Mouse (Mus musculus) CH12.LX (cell line): Measurements from ENCODE around the gene Ramp3. TPM values are rescaled to one million over a fixed set of nuclear protein-coding genes. Genes with fewer than 3 reads are reported as not detected.

Source experiments
- DNase-seq: peaks from one replicate; pipeline ENCODE4 v3.0.0-alpha.2; 2013; ENCODE audit errors: extremely low read depth
- H3K27ac ChIP-seq: 2 replicates; pipeline ENCODE4 v1.5.1; 2012; ENCODE audit warnings: low read depth, mild to moderate bottlenecking, control low read depth, moderate library complexity; ENCODE audit not compliant: insufficient read depth
- H3K27me3 ChIP-seq: replicated peaks from 2 replicates; pipeline ENCODE3; 2012; ENCODE audit warnings: inconsistent platforms
- H3K36me3 ChIP-seq, 2 experiments: replicated peaks in 1 of 2; 2 replicates each; pipeline versions ENCODE3 to v1.6.1; 2012; ENCODE audit warnings: inconsistent platforms in 1 of 2, low read length in 1 of 2, mild to moderate bottlenecking in 1 of 2, mixed read lengths in 1 of 2, moderate library complexity in 1 of 2; ENCODE audit not compliant: control insufficient read depth in 1 of 2, insufficient read depth in 1 of 2
- H3K4me1 ChIP-seq, 2 experiments: 2 replicates each; pipeline ENCODE4 v1.6.1; 2012; ENCODE audit warnings: inconsistent platforms in 1 of 2, moderate library complexity in 1 of 2; ENCODE audit not compliant: insufficient read depth in 2 of 2, control insufficient read depth in 1 of 2
- H3K4me2 ChIP-seq: 2 replicates; pipeline ENCODE4 v1.6.1; 2012; ENCODE audit warnings: low read depth, mild to moderate bottlenecking, control low read depth; ENCODE audit not compliant: poor library complexity, insufficient read depth, severe bottlenecking
- H3K4me3 ChIP-seq, 3 experiments: fragments of 150-350 bp in 1 of 3; sonication (generic) in 1 of 3; replicated peaks in 1 of 3; 2 replicates each; pipeline versions ENCODE3 to v1.5.1; 2011 to 2012; ENCODE audit warnings: low read depth in 2 of 3, low read length in 2 of 3, mild to moderate bottlenecking in 2 of 3, moderate library complexity in 2 of 3, control low read depth in 1 of 3, improper control_type of control experiment in 1 of 3, inconsistent platforms in 1 of 3, mixed read lengths in 1 of 3; ENCODE audit not compliant: poor library complexity in 1 of 3
- H3K79me2 ChIP-seq: replicated peaks from 2 replicates; pipeline ENCODE4 v1.6.1; 2012; ENCODE audit warnings: mild to moderate bottlenecking, moderate library complexity; ENCODE audit not compliant: control insufficient read depth, poor library complexity, insufficient read depth, severe bottlenecking; ENCODE audit errors: extremely low read depth
- H3K9ac ChIP-seq: 2 replicates; pipeline ENCODE4 v1.6.1; 2012; ENCODE audit warnings: low read depth, mild to moderate bottlenecking, control low read depth, moderate library complexity; ENCODE audit not compliant: insufficient read depth
- H3K9me3 ChIP-seq: replicated peaks from 2 replicates; pipeline ENCODE3; 2012; ENCODE audit warnings: low read length, inconsistent platforms, mixed read lengths
- CHD2 ChIP-seq: IDR thresholded peaks from 2 replicates; pipeline ENCODE4 v1.6.1; 2011; ENCODE audit warnings: low read length, improper control_type of control experiment
- CTCF ChIP-seq, 2 experiments: IDR thresholded peaks in 1 of 2; conservative IDR thresholded peaks in 1 of 2; 2 replicates each; pipeline ENCODE4 v1.5.1; 2011 to 2012; ENCODE audit warnings: low read depth in 2 of 2, low read length in 2 of 2, improper control_type of control experiment in 1 of 2, inconsistent platforms in 1 of 2, mild to moderate bottlenecking in 1 of 2, moderate library complexity in 1 of 2
- E2F4 ChIP-seq: IDR thresholded peaks from 2 replicates; pipeline ENCODE4 v1.6.1; 2011; ENCODE audit warnings: low read depth, low read length, improper control_type of control experiment; ENCODE audit not compliant: insufficient replicate concordance
- ELF1 ChIP-seq: IDR thresholded peaks from 2 replicates; pipeline ENCODE4 v1.6.1; 2014; ENCODE audit warnings: low read depth, mild to moderate bottlenecking, inconsistent platforms, low read length, improper control_type of control experiment
- ETS1 ChIP-seq: conservative IDR thresholded peaks from 2 replicates; pipeline ENCODE4 v1.6.1; 2012; ENCODE audit warnings: low read depth, mild to moderate bottlenecking, inconsistent platforms, low read length, improper control_type of control experiment, moderate library complexity
- HCFC1 ChIP-seq: IDR thresholded peaks from 2 replicates; pipeline ENCODE4 v1.6.1; 2012; ENCODE audit warnings: low read depth, mild to moderate bottlenecking, inconsistent platforms, low read length, improper control_type of control experiment
- JUND ChIP-seq: conservative IDR thresholded peaks from 2 replicates; pipeline ENCODE4 v1.6.1; 2011; ENCODE audit warnings: low read depth, low read length, improper control_type of control experiment
- KAT2A ChIP-seq: IDR thresholded peaks from 2 replicates; pipeline ENCODE4 v1.6.1; 2012; ENCODE audit warnings: low read length, improper control_type of control experiment, inconsistent platforms; ENCODE audit not compliant: insufficient replicate concordance
- MAFK ChIP-seq: IDR thresholded peaks from 2 replicates; pipeline ENCODE4 v1.6.1; 2011; ENCODE audit warnings: low read length, improper control_type of control experiment; ENCODE audit not compliant: insufficient replicate concordance
- MXI1 ChIP-seq: IDR thresholded peaks from 2 replicates; pipeline ENCODE4 v1.6.1; 2011; ENCODE audit warnings: mild to moderate bottlenecking, low read depth, low read length, improper control_type of control experiment
- NELFE ChIP-seq: IDR thresholded peaks from 2 replicates; pipeline ENCODE4 v1.6.1; 2011; ENCODE audit warnings: low read depth, low read length, improper control_type of control experiment
- NRF1 ChIP-seq: IDR thresholded peaks from 2 replicates; pipeline ENCODE4 v1.6.1; 2014; ENCODE audit warnings: low read depth, mild to moderate bottlenecking, inconsistent platforms, low read length, improper control_type of control experiment, moderate library complexity
- PAX5 ChIP-seq: IDR thresholded peaks from 2 replicates; pipeline ENCODE4 v1.6.1; 2012; ENCODE audit warnings: low read length, inconsistent platforms, mixed read lengths
- POLR2A ChIP-seq: IDR thresholded peaks from 2 replicates; pipeline ENCODE4 v1.6.1; 2011; ENCODE audit warnings: low read depth, mild to moderate bottlenecking, improper control_type of control experiment, low read length
- POLR2AphosphoS2 ChIP-seq: IDR thresholded peaks from 2 replicates; pipeline ENCODE4 v1.6.1; 2011; ENCODE audit warnings: low read depth, low read length, improper control_type of control experiment
- SMC3 ChIP-seq: IDR thresholded peaks from 2 replicates; pipeline ENCODE4 v1.6.1; 2011; ENCODE audit warnings: low read depth, low read length, improper control_type of control experiment
- TBP ChIP-seq: conservative IDR thresholded peaks from 2 replicates; pipeline ENCODE4 v1.6.1; 2011; ENCODE audit warnings: low read depth, low read length, improper control_type of control experiment
- TCF12 ChIP-seq: IDR thresholded peaks from 2 replicates; pipeline ENCODE4 v1.6.1; 2014; ENCODE audit warnings: low read depth, mild to moderate bottlenecking, inconsistent platforms, low read length, improper control_type of control experiment
- UBTF ChIP-seq: IDR thresholded peaks from 2 replicates; pipeline ENCODE4 v1.6.1; 2012; ENCODE audit warnings: low read depth, mild to moderate bottlenecking, inconsistent platforms, low read length, improper control_type of control experiment, moderate library complexity
- USF1 ChIP-seq: IDR thresholded peaks from 2 replicates; pipeline ENCODE4 v1.6.1; 2014; ENCODE audit warnings: low read depth, mild to moderate bottlenecking, inconsistent platforms, low read length, improper control_type of control experiment
- USF2 ChIP-seq: conservative IDR thresholded peaks from 2 replicates; pipeline ENCODE4 v1.6.1; 2011; ENCODE audit warnings: low read depth, low read length, improper control_type of control experiment
- ZC3H11A ChIP-seq: IDR thresholded peaks from 2 replicates; pipeline ENCODE4 v1.6.1; 2012; ENCODE audit warnings: low read depth, mild to moderate bottlenecking, inconsistent platforms, low read length, improper control_type of control experiment
- ZKSCAN1 ChIP-seq: IDR thresholded peaks from 2 replicates; pipeline ENCODE4 v1.6.1; 2012; ENCODE audit warnings: low read depth, inconsistent platforms, low read length, improper control_type of control experiment, borderline replicate concordance
- ZNF384 ChIP-seq: IDR thresholded peaks from 2 replicates; pipeline ENCODE4 v1.6.1; 2012; ENCODE audit warnings: low read depth, low read length, improper control_type of control experiment, inconsistent platforms
- dilution Hi-C: fragments of 300-500 bp; cut with MboI; formaldehyde crosslinking; loops from 2 replicates; pipeline ENCODE4 v1.14.3; 2020; ENCODE audit warnings: low sequenced_read_pairs; ENCODE audit not compliant: extremely low pct_unique_long_range_greater_than_20kb, extremely low pct_ligation_motif_present
- in situ Hi-C: fragments of 300-500 bp; cut with MboI; formaldehyde crosslinking; loops from 3 replicates; pipeline ENCODE4 v1.14.3; 2019; ENCODE audit warnings: low sequenced_read_pairs, low pct_ligation_motif_present, low pct_unique_long_range_greater_than_20kb, mixed read lengths
- polyA plus RNA-seq: library from polyadenylated mRNA; unstranded; fragments of >175 nt; gene quantifications from 2 replicates; pipeline ENCODE4 v1.2.1, GENCODE M21; 2012; ENCODE audit warnings: low read depth; ENCODE audit not compliant: insufficient read length
- total RNA-seq, 2 experiments: library from RNA; depleted of rRNA; stranded (reverse); fragments of 300-350 nt in 1 of 2; fragments of >200 nt in 1 of 2; gene quantifications; 2 replicates each; pipeline ENCODE4 v1.2.3; 2012 to 2014

The Ramp3 gene
- total and polyA plus RNA-seq, 3 experiments, result 0.21 TPM; not detected in 2

GRCm38 (mm10) chr11:6638537-6638936 is 19.8 kb upstream of the Ramp3 start, which contains the start of gene Wap:
Gene Wap, minus strand, starts transcription at chr11:6638637.
- Histone ChIP-seq H3K4me3 (no peak within 1 kb of the TSS), H3K27ac (no peak within 1 kb of the TSS), H3K36me3 (no peaks in the 10 kb centered on the region), H3K79me2 (no peaks in the 10 kb centered on the region), H3K4me2 (no peak within 1 kb of the TSS), H3K9me3 (no peaks in the 10 kb centered on the region), H3K9ac (no peak within 1 kb of the TSS), H3K4me1 (peaks cover 2 to 8% of the 10 kb centered on the region in 2 experiments; a peak in 3 of 4 replicates), H3K27me3 (peaks cover 3% of the 10 kb centered on the region)
- TF ChIP-seq CHD2, result no peak
- no peak for TF ChIP-seq TBP
- no peak for TF ChIP-seq ZKSCAN1
- TF ChIP-seq SMC3, result no peak
- TF ChIP-seq NRF1, result no peak
- no peak for TF ChIP-seq CTCF (conservative IDR thresholded peaks at IDR 0.05 in 1 of 2, IDR thresholded peaks at IDR 0.05 in 1 of 2; ENCODE audit: low read depth in 2 of 2, low read length in 2 of 2)
- no peak for TF ChIP-seq HCFC1
- TF ChIP-seq ZNF384, result no peak
- no peak for TF ChIP-seq UBTF
- no peak for TF ChIP-seq ZC3H11A
- TF ChIP-seq POLR2A, result no peak
- no peak for TF ChIP-seq POLR2AphosphoS2
- in situ Hi-C loops, result no loop called here
- dilution Hi-C loops, result no loop called here
- DNase-seq, result no peak

DNA sequence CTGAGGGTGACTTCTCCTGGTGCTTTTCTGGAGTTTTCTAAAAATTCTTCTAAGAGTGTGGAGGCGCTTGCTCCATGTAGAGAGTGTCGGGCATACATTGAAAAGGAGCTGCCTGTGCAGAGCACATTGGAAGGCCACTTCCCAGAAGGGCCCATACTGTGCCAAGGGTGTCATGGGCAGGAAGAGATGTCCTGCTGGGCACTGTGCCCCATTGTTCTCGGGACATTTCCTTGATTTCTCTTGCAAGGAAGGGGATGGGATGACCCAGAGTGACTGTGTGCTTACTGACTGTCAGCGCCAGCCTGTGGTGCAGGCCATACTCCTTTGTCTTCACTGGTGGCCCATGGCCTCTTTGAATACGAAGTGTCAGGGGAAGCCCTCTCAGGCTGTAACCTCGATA is 19.2 kb upstream of the Ramp3 start:
- TF ChIP-seq NELFE (no peak), MAFK (no peak), KAT2A (no peak), PAX5 (no peak), HCFC1 (no peak), USF2 (no peak), JUND (no peak), ZKSCAN1 (no peak), TCF12 (no peak), MXI1 (no peak), CTCF (conservative IDR thresholded peaks at IDR 0.05 in 1 of 2, IDR thresholded peaks at IDR 0.05 in 1 of 2; ENCODE audit: low read depth in 2 of 2, low read length in 2 of 2) (no peak), ZNF384 (no peak), POLR2A (no peak), E2F4 (no peak), ETS1 (no peak), USF1 (no peak), ELF1 (no peak), CHD2 (no peak)
- H3K9me3 ChIP-seq, result no peaks in the 10 kb centered on the region
- no peak overlapping the region for H3K4me2 ChIP-seq
- H3K79me2 ChIP-seq, result no peaks in the 10 kb centered on the region
- peaks cover 8% of the 10 kb centered on the region for H3K27me3 ChIP-seq
- H3K4me3 ChIP-seq, result no peak overlapping the region
- H3K36me3 ChIP-seq, result no peaks in the 10 kb centered on the region
- DNase-seq, result no peak
- H3K9ac ChIP-seq, result no peak overlapping the region
- dilution Hi-C loops (no loop called here), in situ Hi-C loops (no loop called here)
- peaks cover 2 to 8% of the 10 kb centered on the region in 2 experiments; a peak in 3 of 4 replicates for H3K4me1 ChIP-seq
- no peak overlapping the region for H3K27ac ChIP-seq
